Mouse (Mus musculus) CH12.LX (cell line): ENCODE data around the gene Fam71e1.

ENCODE experiments used
- CHD1 ChIP-seq: IDR thresholded peaks from 2 replicates; pipeline ENCODE4 v1.6.1; 2012; ENCODE audit warnings: low read depth, low read length, improper control_type of control experiment, inconsistent platforms
- CHD2 ChIP-seq: IDR thresholded peaks from 2 replicates; pipeline ENCODE4 v1.6.1; 2011; ENCODE audit warnings: low read length, improper control_type of control experiment
- CTCF ChIP-seq, 2 experiments: IDR thresholded peaks in 1 of 2; conservative IDR thresholded peaks in 1 of 2; 2 replicates each; pipeline ENCODE4 v1.5.1; 2011 to 2012; ENCODE audit warnings: low read depth in 2 of 2, low read length in 2 of 2, improper control_type of control experiment in 1 of 2, inconsistent platforms in 1 of 2, mild to moderate bottlenecking in 1 of 2, moderate library complexity in 1 of 2
- ETS1 ChIP-seq: conservative IDR thresholded peaks from 2 replicates; pipeline ENCODE4 v1.6.1; 2012; ENCODE audit warnings: low read depth, mild to moderate bottlenecking, inconsistent platforms, low read length, improper control_type of control experiment, moderate library complexity
- HCFC1 ChIP-seq: IDR thresholded peaks from 2 replicates; pipeline ENCODE4 v1.6.1; 2012; ENCODE audit warnings: low read depth, mild to moderate bottlenecking, inconsistent platforms, low read length, improper control_type of control experiment
- NELFE ChIP-seq: IDR thresholded peaks from 2 replicates; pipeline ENCODE4 v1.6.1; 2011; ENCODE audit warnings: low read depth, low read length, improper control_type of control experiment
- SMC3 ChIP-seq: IDR thresholded peaks from 2 replicates; pipeline ENCODE4 v1.6.1; 2011; ENCODE audit warnings: low read depth, low read length, improper control_type of control experiment
- ZNF384 ChIP-seq: IDR thresholded peaks from 2 replicates; pipeline ENCODE4 v1.6.1; 2012; ENCODE audit warnings: low read depth, low read length, improper control_type of control experiment, inconsistent platforms

GRCm38 (mm10) chr7:44469677-44470675 lies 26.4 kb upstream of the Fam71e1 start:
- TF ChIP-seq ETS1 = no peak
- no peak for TF ChIP-seq NELFE
- no peak for TF ChIP-seq HCFC1
- TF ChIP-seq CTCF (conservative IDR thresholded peaks at IDR 0.05 in 1 of 2, IDR thresholded peaks at IDR 0.05 in 1 of 2; ENCODE audit: low read depth in 2 of 2, low read length in 2 of 2) = no peak
- no peak for TF ChIP-seq CHD2
- TF ChIP-seq ZNF384 = no peak
- TF ChIP-seq SMC3 = no peak
- no peak for TF ChIP-seq CHD1
